Mouse (Mus musculus) lung, adult 10 weeks (tissue): ENCODE measurements around the gene Maged2. TPM values are rescaled to one million over a fixed set of nuclear protein-coding genes. Genes with fewer than 3 reads are reported as not detected.

Experiments
- polyA plus RNA-seq: library from polyadenylated mRNA; stranded (reverse); fragments of 350-450 nt; fragmentation: Illumina TruSeq; extraction: RNeasy Lipid Tissue Mini Kit (QIAGEN cat#74804); gene quantifications from one replicate; pipeline ENCODE4 v1.2.3, GENCODE M21; 2014; ENCODE audit warnings: low read depth, low replicate concordance; ENCODE audit not compliant: insufficient read depth

Maged2 gene
- 33.9 TPM for polyA plus RNA-seq

GRCm38 (mm10) chrX:150814139-150814469 lies at the start of gene Maged2:
Gene Maged2 (minus strand): TSS chrX:150814345.

Other genes starting within 250 kb of the Maged2 start
- gene Pfkfb1, start 226.1 kb downstream of the Maged2 start, polyA plus RNA-seq = 3.4 TPM
- 4.1 TPM for gene Apex2, start 224.5 kb downstream of the Maged2 start, polyA plus RNA-seq
- 0.65 TPM for gene Tro, start 156.8 kb downstream of the Maged2 start, polyA plus RNA-seq
- gene Gnl3l, start 203.0 kb upstream of the Maged2 start, polyA plus RNA-seq = 7.7 TPM
- gene Fgd1, start 231.8 kb upstream of the Maged2 start, polyA plus RNA-seq = 2.5 TPM